Mouse (Mus musculus): ENCODE results near the gene Tuba3a.

Gene Tuba3a

DNA sequence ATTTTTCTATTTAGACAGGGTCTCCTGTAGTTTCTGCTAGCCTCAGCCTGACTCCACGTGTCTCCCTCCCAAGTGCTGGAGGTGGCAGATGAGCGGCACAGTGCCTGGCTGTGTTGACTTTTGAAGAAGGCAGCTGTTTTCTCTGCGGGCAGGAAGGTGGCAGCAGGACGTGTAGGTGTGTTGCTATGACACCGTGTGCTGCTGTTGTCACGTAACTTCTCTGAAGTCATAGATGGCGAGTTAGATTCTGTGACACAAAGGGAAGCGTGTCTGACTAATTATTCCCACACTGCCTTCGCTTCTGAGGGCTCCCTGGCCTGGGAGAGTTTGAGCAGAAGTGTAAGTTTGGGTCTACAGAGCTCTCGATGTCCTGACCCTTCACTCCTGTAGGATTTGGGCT, 20.6 kb downstream of the Tuba3a start:
- DNase-seq, result no peak

DNA sequence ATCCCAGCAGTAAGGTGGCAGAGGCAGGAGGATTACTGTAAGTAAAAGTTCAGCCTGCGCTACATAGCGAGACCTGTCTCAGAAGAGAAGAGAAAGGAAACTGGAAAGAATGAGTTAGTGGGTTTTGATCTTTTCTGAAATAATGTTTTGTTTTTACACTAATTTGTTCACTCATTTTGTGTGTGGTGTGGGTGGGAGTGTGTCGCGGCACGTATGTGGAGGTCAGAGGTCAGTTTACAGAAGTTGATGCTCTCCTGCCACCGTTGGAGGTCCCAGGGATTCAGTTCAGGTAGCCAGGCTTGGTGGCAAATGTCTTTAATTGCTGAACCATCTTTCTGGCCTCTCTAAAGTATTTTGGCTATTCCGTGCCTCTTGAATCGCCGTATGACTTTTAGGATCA, 21.6 kb downstream of the Tuba3a start:
- DNase-seq, result no peak

DNA sequence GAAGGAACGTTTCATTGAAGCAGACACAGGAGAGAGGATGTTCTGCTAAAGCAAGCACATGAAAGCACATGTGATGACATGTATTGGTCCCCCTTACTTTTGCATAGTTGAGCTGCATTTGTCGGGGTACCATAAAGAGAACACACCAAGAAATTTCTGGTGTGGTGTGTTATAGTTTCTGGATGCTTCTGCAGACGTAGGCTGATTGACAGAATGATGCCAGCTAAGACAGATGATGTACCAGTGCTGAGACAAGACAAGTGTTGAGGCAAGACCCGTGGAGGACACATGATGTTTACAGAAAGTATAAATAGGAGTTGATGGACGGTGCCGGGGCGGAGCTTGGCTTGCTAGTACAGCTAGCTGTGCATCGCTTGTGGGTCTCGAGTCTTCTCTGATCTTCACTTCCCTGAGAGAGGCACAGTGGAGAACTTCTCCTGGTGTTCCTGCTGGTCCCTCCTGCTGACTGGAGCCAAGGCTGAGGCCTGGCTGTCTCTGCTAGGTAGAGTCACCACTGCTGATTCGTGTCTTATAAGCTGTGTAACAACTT, 25.8 kb downstream of the Tuba3a start:
- no peak for DNase-seq

DNA sequence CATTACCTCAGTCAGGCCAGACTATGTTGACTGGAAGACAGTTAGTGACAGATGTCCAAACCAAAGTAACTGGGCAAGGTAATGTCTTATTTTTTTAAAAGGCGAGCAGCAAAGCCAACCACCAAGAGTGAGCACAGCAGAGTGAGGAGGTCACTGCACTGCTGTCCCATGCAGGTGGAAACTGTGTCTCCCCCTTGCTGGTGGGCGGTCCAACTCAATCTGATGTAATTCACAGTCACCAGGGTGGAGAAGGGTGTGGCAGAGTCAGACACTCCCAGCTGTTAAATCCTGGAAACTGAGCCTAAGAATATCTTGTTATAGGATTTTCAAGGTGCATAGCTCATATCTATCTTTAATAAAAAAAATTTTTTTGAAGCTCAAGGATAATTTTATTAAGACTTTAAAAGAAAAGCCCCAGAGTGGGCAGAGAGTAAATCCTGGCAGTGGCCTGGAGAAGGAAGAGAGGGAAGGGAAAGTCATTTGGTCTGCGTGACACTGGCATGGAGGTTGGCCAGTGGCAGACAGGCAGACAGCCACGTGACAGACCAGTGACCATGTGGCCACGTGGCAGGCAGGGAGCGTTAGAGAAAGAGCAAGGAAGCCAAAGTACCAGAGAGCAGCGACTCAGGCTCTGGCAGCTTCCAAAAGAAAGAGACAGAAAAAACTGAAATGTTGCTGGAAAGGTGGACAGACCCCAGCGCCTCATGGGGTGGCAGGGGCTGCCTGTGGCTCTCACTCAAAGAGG, 29.4 kb downstream of the Tuba3a start:
- DNase-seq, result no peak

DNA sequence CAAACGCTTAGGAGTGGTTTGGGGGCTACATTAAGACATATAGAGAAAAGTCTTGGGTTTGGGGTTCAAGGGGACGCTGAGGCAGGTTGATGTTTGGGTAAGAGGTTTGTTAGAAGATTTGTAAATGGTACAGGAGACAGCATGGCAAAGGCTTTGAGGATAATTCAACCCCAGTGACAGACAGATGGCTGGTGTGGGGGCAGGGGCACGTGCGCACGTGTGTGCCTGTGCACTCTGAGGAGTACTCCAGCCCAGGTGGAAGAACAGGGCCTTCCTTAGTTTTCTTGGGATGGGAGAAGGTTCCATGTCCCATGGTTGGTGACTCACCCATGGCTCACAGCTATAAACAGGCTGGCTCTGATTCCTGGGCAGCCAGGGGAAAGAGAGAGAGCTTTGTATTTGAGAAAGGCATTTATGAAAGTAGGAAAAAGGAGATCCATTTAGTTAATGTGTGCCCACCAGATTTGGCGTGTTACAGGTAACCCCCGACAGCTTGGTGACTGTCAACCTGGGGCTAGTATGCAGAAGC, 30.3 kb downstream of the Tuba3a start:
- no peak for DNase-seq

DNA sequence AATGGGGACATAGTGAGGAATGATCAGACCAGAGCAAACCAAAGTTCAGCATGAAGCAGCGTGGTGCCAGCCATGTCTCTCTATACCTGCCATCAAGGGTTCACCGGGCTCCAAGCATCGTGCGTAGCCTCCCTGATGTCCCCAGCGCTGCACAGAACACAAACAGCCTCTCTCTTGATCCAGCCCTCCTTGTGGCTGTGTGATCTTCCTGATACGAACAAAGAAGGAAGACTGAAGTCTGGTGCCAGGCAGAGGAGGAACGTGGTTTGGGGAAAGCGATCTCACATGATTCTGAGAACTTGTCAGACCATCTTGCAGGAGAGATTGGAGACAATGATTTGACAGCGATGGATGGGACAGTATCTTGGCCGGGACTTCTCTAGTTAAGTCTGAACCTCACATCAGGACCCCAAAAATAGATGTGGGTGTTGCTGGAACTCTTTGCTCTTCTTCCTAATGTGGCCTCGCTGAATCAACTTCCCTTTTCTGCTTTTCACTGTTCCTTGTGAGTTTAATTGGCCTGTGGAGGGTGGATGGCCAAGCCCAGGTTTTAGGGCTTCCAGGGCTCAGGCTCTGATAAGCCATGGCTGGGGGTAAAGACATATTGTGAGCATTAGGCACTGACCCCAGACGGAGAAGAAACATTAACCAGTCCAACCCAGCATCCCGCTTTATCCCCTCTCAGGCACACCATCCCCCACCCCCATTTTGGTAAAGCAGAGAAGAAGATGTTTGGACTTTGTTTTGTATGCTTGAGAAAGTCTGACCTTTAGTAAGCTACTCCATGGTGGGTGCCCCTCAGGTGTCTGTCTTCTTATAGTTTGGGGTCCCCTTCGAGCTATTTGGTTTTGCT, 31.8 kb downstream of the Tuba3a start:
- DNase-seq, result no peak

DNA sequence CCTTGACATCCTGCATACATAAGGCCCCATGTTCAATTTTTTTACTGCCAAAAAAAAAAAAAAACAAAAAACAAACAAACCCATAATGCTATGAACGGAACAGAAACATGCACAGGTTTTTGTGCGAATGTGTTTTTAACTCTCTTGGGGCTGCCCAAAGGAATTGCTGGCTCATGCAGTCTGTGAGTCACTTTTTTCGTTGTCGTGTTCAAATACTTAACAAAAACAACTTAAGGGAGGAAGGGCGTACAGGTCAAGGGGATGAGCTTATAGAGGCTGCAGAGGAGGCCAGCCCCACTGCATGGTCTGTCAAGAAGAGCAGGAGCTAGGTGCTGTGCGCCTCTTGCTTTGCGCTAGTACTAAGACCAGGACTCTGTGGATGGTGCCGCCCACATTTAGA, 33.1 kb downstream of the Tuba3a start:
- no peak for DNase-seq

DNA sequence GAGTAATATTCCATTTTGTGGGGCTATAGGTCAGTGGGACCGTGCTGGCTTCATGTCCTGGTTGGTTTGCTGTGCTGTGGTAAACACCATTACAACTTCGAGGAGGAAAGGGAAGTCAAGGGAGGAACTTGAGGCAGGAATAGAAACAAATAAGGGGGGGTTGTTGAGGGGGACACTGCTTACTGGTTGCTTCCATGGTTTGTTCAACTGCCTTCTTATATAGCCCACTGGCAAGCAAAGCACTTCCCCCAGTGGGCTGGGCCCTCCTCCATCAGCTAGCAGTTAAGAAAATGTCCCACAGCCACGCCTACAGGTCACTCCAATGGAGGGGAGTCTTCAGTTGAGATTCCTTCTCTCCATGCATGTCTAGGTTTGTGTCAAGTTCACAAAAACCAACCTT, 33.6 kb downstream of the Tuba3a start:
- no peak for DNase-seq

DNA sequence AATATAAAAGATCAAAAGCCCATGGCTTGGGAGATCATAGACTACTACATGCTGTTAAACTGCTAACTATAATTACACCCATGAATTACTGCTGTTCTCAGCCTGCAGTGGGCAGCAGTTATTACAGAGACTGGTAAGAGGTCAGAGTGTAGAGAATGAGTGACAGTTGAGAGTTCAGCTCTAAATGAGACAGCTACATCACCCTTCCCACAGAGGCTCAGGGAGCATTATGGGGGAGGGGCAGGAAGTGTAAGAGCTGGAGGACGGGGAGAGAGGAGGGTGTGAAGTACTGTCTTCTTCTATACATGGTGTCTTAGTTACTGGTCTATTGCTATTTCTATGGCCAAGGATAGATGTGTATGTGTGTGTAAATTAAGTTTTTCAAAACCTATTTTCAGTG, 41.3 kb downstream of the Tuba3a start:
- DNase-seq, result no peak

DNA sequence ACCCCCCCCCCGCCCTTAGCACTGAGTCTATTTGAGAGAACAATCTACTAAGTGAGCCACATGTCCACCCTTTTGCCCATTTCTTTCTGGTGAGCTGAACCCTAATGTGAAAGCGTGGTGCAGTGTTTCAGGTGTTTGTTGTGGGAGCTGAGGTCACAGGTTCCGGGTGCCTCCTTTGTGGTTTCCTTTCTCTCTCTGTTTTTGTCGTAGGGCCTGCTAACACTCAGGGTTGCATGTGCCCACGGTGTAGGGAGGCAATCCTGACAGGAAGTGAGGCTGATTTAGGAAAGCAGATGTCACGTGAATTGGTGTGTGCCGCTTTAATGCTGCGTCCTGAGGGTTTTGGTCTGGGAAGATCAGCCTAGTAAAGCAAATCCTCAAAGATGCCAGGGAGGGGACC, 44.3 kb downstream of the Tuba3a start:
- no peak for DNase-seq

DNA sequence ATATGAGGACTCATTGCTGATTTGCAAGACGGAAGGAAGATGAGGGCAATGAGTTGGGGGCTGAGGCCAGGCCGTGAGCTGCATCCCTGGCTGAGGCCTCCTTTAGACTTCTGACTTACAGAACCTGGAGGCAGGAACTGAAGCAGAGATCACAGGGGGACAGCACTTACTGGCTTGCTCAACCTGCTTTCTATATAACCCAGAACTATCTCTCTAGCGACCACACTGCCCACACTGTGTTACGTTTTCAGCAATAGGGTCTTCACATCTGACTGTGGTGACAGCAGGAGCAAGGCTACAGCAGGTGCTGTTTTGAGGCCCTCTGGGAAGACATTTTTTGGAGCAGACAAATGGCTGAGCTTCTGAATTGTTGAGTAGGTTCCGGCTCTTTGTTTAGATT, 45.2 kb downstream of the Tuba3a start:
- DNase-seq, result no peak

DNA sequence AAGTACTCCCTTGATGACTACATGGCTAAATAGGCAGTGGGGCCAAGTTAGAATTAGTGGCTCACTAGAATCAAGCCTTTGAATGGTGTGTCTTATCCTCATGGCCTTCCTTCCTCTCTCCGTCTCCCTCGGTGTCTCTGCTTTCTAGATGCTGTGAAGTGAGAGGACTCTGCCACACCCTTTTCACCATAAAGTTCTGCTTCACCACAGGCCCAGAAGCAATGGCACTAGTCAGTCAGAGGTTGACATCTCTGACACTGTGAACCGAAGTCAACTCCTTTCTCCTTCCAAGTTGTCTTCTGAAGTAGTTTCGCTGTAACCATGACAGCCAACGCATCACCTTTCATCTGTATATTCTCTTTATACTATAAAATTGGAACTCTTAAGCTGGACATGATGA, 46.3 kb downstream of the Tuba3a start:
- DNase-seq, result no peak

DNA sequence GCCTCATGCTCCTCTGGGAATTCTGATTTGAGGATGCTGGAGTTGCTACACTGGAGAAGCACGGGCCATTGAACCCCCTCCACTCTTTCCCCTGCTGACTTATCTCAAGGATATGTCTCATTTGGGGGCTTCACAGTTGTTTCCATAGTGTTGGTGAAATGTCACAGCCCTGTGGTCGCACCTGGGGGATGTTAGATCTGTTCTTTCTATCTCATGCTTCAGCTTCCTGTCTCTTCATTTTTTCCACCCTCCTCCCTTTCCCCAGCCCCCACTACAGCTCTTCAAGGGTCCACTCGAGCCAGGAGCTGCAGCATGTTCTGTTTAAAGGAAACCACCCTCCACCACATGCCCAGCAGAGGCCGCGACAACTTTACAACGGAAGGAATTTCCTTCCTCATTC, 47.4 kb downstream of the Tuba3a start:
- no peak for DNase-seq

DNA sequence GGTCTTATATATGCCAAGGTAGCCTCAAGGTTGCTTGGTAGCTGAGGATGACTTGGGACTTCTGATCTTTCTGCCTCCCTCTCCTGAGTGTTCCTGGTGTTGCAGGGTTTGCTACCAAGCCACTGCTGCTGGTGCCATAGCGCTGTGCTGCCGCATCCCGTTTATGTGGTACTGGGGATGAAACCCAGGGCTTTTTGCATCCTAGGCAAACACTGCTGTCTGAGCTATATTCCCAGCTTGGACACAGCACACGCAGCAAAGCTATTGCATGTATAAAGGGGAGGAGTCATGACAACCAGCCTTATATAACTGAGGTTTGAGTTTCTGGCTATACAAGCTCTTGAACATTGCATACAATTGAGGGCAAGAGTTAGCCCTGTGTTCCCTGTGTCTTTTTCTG, 48.4 kb downstream of the Tuba3a start:
- DNase-seq, result no peak

DNA sequence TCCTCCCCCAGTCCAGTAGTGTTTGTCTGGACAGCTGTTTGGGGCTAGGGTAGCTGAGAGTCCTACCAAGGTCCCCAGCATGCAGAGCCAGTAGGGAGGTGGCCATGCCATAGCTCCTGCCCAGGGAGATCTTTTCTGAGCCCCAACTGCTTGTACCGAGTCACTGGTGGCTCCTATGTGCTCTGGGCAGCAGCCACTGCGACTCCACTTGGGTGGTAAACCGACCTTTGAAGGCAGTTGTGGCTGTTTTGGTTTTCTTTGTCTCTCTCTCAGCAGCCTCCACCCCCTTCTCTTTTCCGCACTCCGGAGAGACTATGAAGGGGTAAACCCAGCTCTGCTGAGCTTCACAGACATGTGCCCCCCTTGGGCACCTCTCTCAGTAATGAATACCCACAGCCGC, 49.1 kb downstream of the Tuba3a start, which contains the start of gene Cd27:
Gene Cd27, minus strand, starts transcription at position 229 of the 400 bp plus-strand sequence.
- DNase-seq, result no peak

DNA sequence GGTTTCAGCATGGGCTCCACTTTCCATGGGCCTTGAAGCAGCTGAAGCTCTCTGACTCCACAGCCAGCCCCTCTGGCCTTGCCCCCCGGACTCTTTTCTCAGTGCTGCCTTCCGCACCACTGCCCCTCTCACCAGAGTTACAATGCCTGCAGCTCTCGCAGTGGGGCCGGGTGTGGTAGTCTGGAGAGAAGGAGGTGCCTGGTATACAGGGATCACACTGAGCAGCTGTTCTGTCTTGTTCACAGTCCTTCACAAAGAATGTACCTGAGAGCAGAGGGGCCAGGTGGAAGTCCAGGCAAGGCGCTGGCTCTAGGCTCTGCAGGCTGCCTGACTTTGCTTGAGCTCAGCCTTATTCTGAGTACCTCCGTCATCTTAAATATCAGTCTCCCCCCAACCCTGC, 49.5 kb downstream of the Tuba3a start:
- no peak for DNase-seq

DNA sequence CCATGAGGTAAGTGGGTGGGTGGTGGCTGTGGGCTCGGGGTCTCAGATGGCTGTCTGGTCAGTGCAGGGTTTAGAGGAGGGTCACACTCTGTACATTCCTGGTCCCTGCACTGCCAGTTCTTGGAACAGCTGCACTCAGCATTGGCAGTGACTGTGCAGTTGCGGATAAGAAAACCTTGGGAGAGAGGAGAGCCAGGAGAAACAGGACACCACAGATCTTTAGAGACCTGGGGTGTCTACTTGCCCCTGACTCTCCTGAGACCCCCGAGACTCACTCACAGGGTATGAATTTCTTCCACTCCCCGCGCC, 51.4 kb downstream of the Tuba3a start:
- no peak for DNase-seq

DNA sequence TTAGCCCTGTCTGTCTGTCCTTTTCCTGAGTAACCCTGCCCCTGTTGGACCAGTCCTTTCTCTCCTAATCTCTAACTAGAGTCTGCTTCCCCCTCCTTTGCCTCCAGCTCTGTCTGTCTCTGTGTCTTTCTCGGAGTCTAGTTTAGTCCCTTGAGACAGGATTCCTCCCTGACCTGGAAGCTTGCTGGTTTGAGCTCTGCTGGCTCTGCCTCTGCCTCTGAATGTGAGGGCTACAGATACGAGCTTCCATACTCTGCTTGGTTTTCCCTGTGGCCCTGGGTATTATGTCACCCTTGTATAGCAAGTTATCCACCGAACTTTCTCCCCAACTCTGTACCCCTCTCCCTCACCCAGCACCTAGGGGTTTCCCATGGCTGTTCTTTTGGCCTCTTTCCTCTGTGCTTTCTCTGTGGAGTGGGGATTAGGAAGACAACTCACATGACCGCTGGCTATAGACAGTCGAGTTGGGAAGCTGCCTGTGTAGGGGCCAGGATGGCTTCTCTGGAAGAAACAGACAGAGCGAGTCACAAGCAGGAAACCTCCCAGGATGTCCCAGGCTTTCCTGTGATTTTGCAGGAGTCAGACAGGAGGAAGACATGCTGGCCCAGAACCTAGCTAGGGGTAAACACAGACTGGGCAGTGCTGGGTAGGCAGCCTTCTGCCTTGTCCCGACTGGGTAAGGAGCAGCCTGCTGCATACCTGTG, 51.9 kb downstream of the Tuba3a start:
- DNase-seq, result peak; percentile 41

DNA sequence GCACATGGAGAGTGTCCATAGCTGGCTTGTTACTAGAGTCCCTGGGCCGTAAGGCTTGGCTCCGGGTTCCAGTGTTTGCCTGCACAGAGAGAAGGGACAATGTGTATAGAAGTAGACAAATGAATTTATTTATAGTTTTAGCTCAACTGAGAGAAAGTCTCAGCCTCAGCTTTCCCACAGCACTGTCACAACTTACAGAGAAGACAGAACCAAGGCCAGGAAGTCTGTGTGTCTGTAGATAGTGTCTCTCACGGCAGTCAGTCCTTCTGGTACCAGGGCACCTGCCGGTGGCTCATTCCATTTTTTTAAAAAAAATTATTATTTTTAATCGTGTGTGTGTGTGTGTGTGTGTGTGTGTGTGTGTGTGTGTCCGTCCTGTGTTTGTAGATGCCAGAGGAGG, 53.3 kb downstream of the Tuba3a start:
- no peak for DNase-seq

DNA sequence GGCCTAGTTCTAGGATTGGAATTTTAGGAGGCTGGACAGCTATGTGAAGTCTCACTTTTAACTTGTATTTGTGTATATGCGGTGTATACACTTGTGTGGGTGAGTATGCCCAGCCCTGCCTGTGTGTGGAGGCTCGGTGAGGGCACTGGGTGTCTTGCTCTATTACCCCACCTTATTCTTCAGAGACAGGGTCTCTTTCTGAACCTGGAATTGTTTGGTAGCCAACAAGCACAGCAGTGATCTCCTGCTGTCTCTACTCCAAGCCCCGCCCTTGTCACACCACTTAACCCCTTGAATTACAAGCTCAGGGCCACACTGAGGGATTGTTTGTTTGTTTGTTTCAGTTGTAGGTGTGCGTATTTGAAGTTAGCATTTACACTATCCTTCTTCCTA, 53.8 kb downstream of the Tuba3a start:
- no peak for DNase-seq

DNA sequence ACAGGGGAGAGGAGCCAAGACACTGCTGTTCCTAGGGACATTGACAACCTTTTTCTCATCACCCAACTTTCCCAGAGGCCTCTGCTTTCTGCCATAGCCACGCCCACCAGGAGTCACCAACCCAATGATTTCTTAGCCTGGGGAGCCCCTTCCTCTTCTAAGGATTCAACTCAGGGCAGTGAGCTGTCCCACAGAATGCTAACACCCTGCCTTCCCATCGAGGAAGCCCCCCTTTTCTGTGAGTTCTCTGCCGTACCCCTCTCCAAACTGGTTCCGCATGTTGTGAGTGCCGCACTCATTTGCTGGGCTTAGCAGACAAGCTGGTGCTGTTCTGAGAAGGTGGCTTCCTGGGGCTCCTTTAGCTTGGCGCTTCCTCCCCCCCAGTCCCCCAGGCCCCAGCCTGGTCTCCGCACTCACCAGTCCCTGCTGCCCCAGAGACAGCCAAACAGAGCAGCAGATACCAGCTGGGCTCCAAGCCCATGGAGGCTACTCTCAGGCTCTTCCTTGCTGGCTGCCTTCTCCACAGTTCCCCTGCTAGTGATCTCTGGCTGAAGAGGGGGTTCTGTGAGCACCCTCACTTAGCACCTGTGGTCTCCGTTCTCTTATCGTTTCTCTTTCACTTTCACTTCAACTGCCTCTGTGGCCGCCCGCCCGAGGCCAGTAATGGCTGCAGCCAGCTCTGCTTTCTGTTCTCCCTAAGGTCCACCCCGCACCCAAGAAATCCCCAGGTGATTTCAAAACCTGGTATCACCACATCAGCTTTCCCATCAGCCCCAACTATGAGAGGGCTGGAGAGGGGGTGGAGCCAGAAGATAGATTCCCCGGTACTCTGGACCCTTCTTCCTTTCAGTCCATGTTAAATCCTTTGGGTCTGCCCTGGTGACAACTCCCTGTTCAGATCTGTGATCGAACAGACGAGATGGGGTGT, 54.5 kb downstream of the Tuba3a start, which contains the start of gene Tapbpl:
Gene Tapbpl, minus strand, starts transcription at position 744 of the 928 bp plus-strand sequence.
- DNase-seq, result peak; percentile 64

DNA sequence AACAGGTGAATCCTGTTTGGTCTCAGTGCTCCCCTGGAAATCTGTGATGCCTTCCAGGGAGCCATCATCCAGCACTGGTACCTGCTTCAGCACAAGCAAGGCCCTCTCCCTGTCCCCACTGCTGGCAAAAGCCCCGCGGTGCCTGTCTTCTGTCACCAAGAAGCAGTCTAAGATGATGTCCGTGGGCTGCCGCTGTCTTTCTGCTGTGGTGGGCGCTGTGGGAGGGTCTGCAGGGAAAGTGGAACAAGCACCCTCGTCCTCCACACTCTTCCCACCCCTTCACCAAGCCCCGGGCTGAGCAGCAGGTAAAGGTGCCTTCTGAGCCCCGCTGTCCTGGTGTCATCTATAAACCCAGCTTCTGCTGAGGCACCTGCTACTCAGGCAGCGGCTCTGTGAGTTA, 55.3 kb downstream of the Tuba3a start:
- no peak for DNase-seq
